Mouse (Mus musculus) stomach, postnatal 0 days (tissue): ENCODE measurements around the gene Lbx1. TPM values are rescaled to one million over a fixed set of nuclear protein-coding genes. Genes with fewer than 3 reads are reported as not detected.

ENCODE experiments used
- ATAC-seq: fragments of 200-750 bp; cut with Nextera tagmentation; 2 replicates; pipeline ENCODE4 v1.8.0; 2017; ENCODE audit not compliant: low FRiP score, low TSS enrichment
- DNase-seq: peaks from one replicate; pipeline ENCODE4 v3.0.0-alpha.2; 2016; ENCODE audit warnings: low spot score
- H3K27ac ChIP-seq: fragments of 300-500 bp; sonication (generic); replicated peaks from 2 replicates; pipeline ENCODE4 v1.5.1; 2014; ENCODE audit warnings: mild to moderate bottlenecking, control low read depth
- H3K27me3 ChIP-seq: fragments of 300-500 bp; sonication (generic); 2 replicates; pipeline ENCODE4 v1.6.1; 2014; ENCODE audit warnings: low read length; ENCODE audit not compliant: control insufficient read depth, insufficient read depth
- H3K36me3 ChIP-seq: fragments of 300-500 bp; sonication (generic); 2 replicates; pipeline ENCODE4 v1.6.1; 2014; ENCODE audit warnings: low read length, mixed read lengths; ENCODE audit not compliant: control insufficient read depth, insufficient read depth
- H3K4me1 ChIP-seq: fragments of 300-500 bp; sonication (generic); replicated peaks from 2 replicates; pipeline ENCODE4 v1.6.1; 2014; ENCODE audit warnings: antibody characterized with exemption; ENCODE audit not compliant: control insufficient read depth, insufficient read depth
- H3K4me2 ChIP-seq: fragments of 300-500 bp; sonication (generic); replicated peaks from 2 replicates; pipeline ENCODE4 v1.6.1; 2014; ENCODE audit warnings: low read depth, mild to moderate bottlenecking, control low read depth, moderate library complexity
- H3K4me3 ChIP-seq: fragments of 300-500 bp; sonication (generic); 2 replicates; pipeline ENCODE4 v1.5.1; 2014; ENCODE audit warnings: low read depth, low read length, control low read depth
- H3K9ac ChIP-seq: fragments of 300-500 bp; sonication (generic); 2 replicates; pipeline ENCODE4 v1.6.1; 2014; ENCODE audit warnings: mild to moderate bottlenecking, low read length, control low read depth, mixed read lengths
- H3K9me3 ChIP-seq: fragments of 300-500 bp; sonication (generic); 2 replicates; pipeline ENCODE4 v1.6.1; 2016; ENCODE audit warnings: low read length; ENCODE audit not compliant: control insufficient read depth
- CTCF ChIP-seq: IDR thresholded peaks from 2 replicates; pipeline ENCODE4 v1.5.1; 2016; ENCODE audit warnings: antibody characterized with exemption, low read depth, mild to moderate bottlenecking, moderate library complexity
- EP300 ChIP-seq: optimal IDR thresholded peaks from 2 replicates; pipeline ENCODE3; 2016; ENCODE audit warnings: antibody characterized with exemption
- WGBS: fragments of 180-500 bp; shearing (Covaris S2); extraction: QIAGEN DNeasy Blood & Tissue Kit; methylation state at CpG from one replicate; pipeline ENCODE4 v1.1.7; 2014; 5-methylcytosine and 5-hydroxymethylcytosine counted together
- polyA plus RNA-seq: library from polyadenylated mRNA; unstranded; fragments of >200 nt; fragmentation: Nextera tagmentation; extraction: Ambion mirVana; gene quantifications from 2 replicates; pipeline ENCODE4 v1.2.1, GENCODE M21; 2015

Lbx1 gene
- polyA plus RNA-seq, 1 experiment from 2014 or later, result not detected

DNA sequence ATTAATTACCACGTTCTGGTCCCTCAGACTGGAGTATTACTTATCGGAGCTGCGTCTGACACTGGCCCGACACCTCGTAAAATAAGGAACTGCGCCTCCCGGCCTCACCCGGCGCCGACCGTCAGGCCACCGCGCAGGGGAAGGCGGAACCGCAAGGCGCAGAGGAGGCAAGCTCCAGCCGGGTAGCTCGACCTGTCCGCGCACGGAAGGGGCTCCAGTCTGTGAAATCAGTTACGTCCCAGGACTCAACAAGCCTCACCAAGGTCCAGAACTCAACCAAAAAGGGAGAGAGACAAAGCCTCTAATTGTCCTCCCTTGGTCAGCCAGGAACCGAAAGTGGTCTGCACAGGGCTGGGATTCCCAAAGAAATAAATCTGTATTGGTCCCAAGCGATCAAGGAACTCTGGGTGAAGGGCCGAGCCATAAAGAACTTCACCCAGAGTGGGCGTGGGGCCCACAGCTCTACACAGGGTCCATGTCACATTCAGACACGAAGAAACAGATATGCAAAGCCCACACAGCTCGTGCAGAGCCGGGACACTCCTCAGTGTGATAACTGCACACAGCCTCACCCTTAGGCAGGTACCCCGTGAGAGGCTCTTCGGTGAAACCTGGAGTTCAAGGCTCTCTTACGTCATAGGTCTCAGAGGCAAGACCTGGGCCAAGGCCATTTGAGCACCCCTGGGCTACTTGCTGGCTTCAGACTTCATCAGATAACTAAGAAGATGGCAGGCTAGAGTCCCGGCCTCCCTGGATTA is 6.1 kb downstream of the Lbx1 start:
- H3K4me1 ChIP-seq, result no peaks in the 10 kb centered on the region
- 3% methylated on average over 33 of the region's 33 CpGs for WGBS
- H3K9me3 ChIP-seq, result no peaks in the 10 kb centered on the region
- no peak overlapping the region for H3K9ac ChIP-seq
- DNase-seq (peak; percentile 38), ATAC-seq (no peak)
- peak overlapping the region; percentile 30; the same call in 1 of the 2 replicates for H3K4me2 ChIP-seq
- no peaks in the 10 kb centered on the region for H3K36me3 ChIP-seq
- peak overlapping the region; percentile 38 for H3K4me3 ChIP-seq
- no peak overlapping the region for H3K27ac ChIP-seq
- TF ChIP-seq EP300, result no peak
- no peak for TF ChIP-seq CTCF
- peaks cover 43% of the 10 kb centered on the region for H3K27me3 ChIP-seq

DNA sequence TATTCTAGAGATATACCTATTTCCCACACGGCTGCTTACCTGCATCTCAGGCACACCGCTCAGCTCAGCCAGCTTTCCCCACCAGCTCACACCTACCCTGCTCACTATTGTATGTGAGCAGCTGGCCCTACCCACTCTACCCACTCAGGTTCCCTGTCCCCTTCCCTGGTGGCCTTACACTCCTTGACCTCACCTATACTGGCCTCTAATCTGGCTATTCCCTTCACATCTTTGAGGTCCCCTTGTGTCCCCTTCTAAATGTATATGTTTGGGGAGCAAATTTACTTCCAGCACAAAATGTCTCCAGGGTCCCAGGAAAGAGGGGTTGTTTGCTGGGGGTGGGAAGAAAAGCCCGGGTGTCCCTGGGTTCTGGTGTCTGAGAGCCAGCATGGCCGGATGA is 6.8 kb downstream of the Lbx1 start:
- Histone ChIP-seq H3K4me3 (no peak overlapping the region), H3K27me3 (peaks cover 42% of the 10 kb centered on the region), H3K9ac (no peak overlapping the region), H3K4me1 (0 out of 2 replicates have a peak, but pooled peaks cover under 1% of the 10 kb centered on the region), H3K4me2 (no peak overlapping the region), H3K36me3 (no peaks in the 10 kb centered on the region), H3K9me3 (no peaks in the 10 kb centered on the region), H3K27ac (no peak overlapping the region)
- ATAC-seq (no peak), DNase-seq (no peak)
- WGBS, result 11% methylated on average over 4 of the region's 4 CpGs
- no peak for TF ChIP-seq CTCF
- no peak for TF ChIP-seq EP300

DNA sequence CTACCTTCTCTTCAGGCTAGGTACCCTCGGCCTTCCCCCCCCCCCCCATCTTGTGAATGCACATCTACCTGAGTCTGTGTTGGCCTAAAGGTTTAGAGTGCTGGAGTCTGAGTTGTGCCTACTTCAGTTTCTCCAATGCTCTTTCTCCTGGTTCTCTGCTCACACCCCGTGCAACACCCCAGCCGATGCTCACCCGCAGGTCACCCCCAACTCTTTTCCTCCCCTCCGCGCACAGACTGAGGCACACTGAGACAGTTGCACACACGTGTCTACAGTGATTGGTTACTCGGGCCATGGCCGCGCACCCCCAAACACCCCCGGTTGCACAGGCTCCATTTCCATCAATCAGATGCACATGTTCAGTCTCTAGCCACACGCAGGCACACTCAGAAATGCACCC is 7.5 kb downstream of the Lbx1 start:
- H3K27ac ChIP-seq, result no peak overlapping the region
- ATAC-seq, result no peak
- H3K9me3 ChIP-seq, result no peaks in the 10 kb centered on the region
- peaks cover 44% of the 10 kb centered on the region for H3K27me3 ChIP-seq
- H3K4me2 ChIP-seq, result no peak overlapping the region
- no peak overlapping the region for H3K9ac ChIP-seq
- TF ChIP-seq CTCF, result no peak
- TF ChIP-seq EP300, result no peak
- no peak for DNase-seq
- H3K4me1 ChIP-seq, result 0 out of 2 replicates have a peak, but pooled peaks cover 2% of the 10 kb centered on the region
- no peaks in the 10 kb centered on the region for H3K36me3 ChIP-seq
- no peak overlapping the region for H3K4me3 ChIP-seq
- 11% methylated on average over 11 of the region's 12 CpGs for WGBS

GRCm38 (mm10) chr19:45227671-45228070 is 7.9 kb downstream of the Lbx1 start:
- no peak overlapping the region for H3K4me2 ChIP-seq
- no peaks in the 10 kb centered on the region for H3K9me3 ChIP-seq
- H3K4me3 ChIP-seq, result no peak overlapping the region
- ATAC-seq (no peak), DNase-seq (no peak)
- no peak overlapping the region for H3K9ac ChIP-seq
- H3K36me3 ChIP-seq, result no peaks in the 10 kb centered on the region
- TF ChIP-seq EP300 (no peak), CTCF (no peak)
- H3K27me3 ChIP-seq, result peaks cover 44% of the 10 kb centered on the region
- 33% methylated on average over 1 of the region's 1 CpGs for WGBS
- 0 out of 2 replicates have a peak, but pooled peaks cover 2% of the 10 kb centered on the region for H3K4me1 ChIP-seq
- H3K27ac ChIP-seq, result no peak overlapping the region

DNA sequence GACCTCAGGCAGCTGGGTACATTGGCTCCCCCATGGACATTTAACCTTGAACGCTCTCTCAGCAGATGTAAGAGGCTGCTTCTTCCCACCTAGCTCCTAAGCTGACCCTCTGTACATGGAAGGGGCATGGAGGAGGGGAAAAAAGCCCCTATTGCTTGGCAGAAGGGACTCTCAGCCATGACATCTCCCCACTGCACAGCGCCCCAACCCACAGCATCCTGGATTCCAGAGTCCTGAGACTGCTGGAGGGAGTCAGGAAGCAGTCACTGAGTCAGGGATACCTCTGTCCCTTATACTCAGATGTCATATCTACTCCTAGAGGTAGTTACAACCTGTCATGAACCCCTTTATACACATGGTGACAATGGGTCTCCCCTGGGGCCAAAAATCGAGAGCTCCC is 8.6 kb downstream of the Lbx1 start:
- Histone ChIP-seq H3K27me3 (peaks cover 49% of the 10 kb centered on the region), H3K36me3 (no peaks in the 10 kb centered on the region), H3K4me3 (no peak overlapping the region), H3K4me2 (no peak overlapping the region), H3K9ac (no peak overlapping the region), H3K4me1 (0 out of 2 replicates have a peak, but pooled peaks cover 2% of the 10 kb centered on the region), H3K9me3 (no peaks in the 10 kb centered on the region), H3K27ac (no peak overlapping the region)
- ATAC-seq (no peak), DNase-seq (no peak)
- TF ChIP-seq CTCF (no peak), EP300 (no peak)
- WGBS, result 9% methylated on average over 3 of the region's 3 CpGs

DNA sequence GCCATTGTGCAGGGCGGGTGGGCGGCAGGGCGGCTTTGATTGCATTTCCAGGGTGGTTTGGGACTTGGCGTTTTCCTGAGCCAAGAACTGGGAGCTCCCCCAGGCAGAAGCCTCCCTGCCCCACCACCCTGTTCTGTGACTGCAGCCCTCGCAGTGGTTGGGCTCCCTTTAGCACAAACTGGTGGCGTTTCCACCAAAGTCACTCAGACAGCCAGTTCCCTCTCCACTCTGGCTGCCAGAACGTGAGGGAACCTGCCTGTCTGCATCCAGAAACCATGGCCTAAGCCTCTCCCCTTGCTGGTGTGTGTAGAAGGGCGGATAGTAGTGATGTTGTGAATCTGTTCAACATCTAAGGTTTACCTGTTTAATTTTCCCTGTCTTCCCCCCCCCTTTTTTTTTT is 9.4 kb downstream of the Lbx1 start:
- no peak for TF ChIP-seq CTCF
- no peak for TF ChIP-seq EP300
- no peak for DNase-seq
- ATAC-seq, result no peak
- 3% methylated on average over 8 of the region's 8 CpGs for WGBS
- H3K9ac ChIP-seq, result no peak overlapping the region
- H3K27me3 ChIP-seq, result peaks cover 53% of the 10 kb centered on the region
- no peaks in the 10 kb centered on the region for H3K36me3 ChIP-seq
- 0 out of 2 replicates have a peak, but pooled peaks cover 2% of the 10 kb centered on the region for H3K4me1 ChIP-seq
- H3K4me3 ChIP-seq, result no peak overlapping the region
- H3K27ac ChIP-seq, result no peak overlapping the region
- H3K9me3 ChIP-seq, result no peaks in the 10 kb centered on the region
- H3K4me2 ChIP-seq, result no peak overlapping the region
